Mouse (Mus musculus) limb, embryonic 15.5 days (tissue): ENCODE results near the gene Rnf213. TPM values are rescaled to one million over a fixed set of nuclear protein-coding genes. Genes with fewer than 3 reads are reported as not detected.
A peak's percentile ranks its signal among the peaks of the same experiment; 100 is the strongest.

ENCODE experiments used
- ATAC-seq: fragments of 200-750 bp; cut with Nextera tagmentation; 2 replicates; pipeline ENCODE4 v1.8.0; 2017; ENCODE audit warnings: low read depth, moderate TSS enrichment; ENCODE audit not compliant: insufficient number of reproducible peaks, low FRiP score, low TSS enrichment
- H3K27ac ChIP-seq: fragments of 300-500 bp; sonication (generic); 2 replicates; pipeline ENCODE4 v1.5.1; 2015; ENCODE audit warnings: moderate library complexity, mild to moderate bottlenecking, inconsistent platforms
- H3K27me3 ChIP-seq: fragments of 300-500 bp; sonication (generic); 2 replicates; pipeline ENCODE4 v1.6.1; 2015; ENCODE audit warnings: inconsistent platforms
- H3K36me3 ChIP-seq: fragments of 300-500 bp; sonication (generic); 2 replicates; pipeline ENCODE4 v1.6.1; 2015; ENCODE audit warnings: inconsistent platforms
- H3K4me1 ChIP-seq: fragments of 300-500 bp; sonication (generic); 2 replicates; pipeline ENCODE4 v1.6.1; 2015; ENCODE audit warnings: inconsistent platforms
- H3K4me2 ChIP-seq: fragments of 300-500 bp; sonication (generic); 2 replicates; pipeline ENCODE4 v1.6.1; 2015; ENCODE audit warnings: mild to moderate bottlenecking, inconsistent platforms
- H3K4me3 ChIP-seq: fragments of 300-500 bp; sonication (generic); 2 replicates; pipeline ENCODE4 v1.5.1; 2015; ENCODE audit warnings: mild to moderate bottlenecking, inconsistent platforms
- H3K9ac ChIP-seq: fragments of 300-500 bp; sonication (generic); 2 replicates; pipeline ENCODE4 v1.6.1; 2015; ENCODE audit warnings: inconsistent platforms
- H3K9me3 ChIP-seq: fragments of 300-500 bp; sonication (generic); 2 replicates; pipeline ENCODE4 v1.6.1; 2016; ENCODE audit warnings: inconsistent platforms
- WGBS: fragments of 180-500 bp; shearing (Covaris S2); methylation state at CpG from one replicate; pipeline ENCODE4 v1.1.7; 2015; 5-methylcytosine and 5-hydroxymethylcytosine counted together
- polyA plus RNA-seq: library from polyadenylated mRNA; unstranded; fragments of >200 nt; fragmentation: Nextera tagmentation; extraction: Ambion mirVana; gene quantifications from 2 replicates; pipeline ENCODE4 v1.2.1, GENCODE M21; 2015

Gene Rnf213
- polyA plus RNA-seq, 1 experiment from 2014 or later = 3.7 TPM

DNA sequence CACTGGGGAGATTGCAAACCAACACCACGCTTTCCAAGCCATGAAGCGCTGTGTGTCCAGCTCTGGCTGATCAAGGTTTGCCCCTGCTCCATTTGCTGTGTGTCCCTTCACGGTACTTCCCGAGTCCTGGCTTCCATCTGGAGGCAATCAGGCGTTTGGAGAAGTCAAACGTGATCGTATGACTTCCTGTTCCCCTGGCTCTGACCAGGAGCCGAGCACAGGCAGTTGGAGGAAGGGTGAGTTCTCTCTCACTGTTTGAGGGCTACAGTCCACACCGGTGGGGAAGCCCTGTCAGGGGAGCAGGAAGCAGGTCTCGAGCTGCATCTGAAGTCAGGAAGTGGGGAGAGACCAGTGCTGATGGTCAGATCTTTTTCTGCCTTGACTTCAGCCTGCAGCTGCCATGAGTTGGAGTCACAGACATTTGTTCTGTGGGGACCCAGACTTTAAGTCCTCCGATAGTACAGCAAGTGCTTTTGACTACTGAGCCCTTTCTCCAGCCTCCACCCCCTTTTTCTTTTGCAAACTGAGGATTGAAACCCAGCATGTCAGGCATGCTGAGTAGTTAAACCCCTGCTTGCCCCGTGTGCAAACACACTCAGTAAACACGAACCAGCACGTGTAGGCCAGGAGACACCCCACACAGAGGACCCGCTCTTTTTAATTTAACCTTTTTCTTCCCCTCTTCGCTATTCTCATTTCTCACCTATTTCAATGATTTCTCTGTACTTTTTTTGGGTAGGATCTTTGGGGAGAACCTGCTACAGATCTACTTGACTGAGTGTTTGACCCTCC is 26.6 kb downstream of the Rnf213 start:
- Histone ChIP-seq H3K4me3 (no peak overlapping the region; the same call in 1 of the 2 replicates), H3K4me1 (peaks cover 6% of the 10 kb centered on the region; the same call in 1 of the 2 replicates), H3K36me3 (peaks cover 28% of the 10 kb centered on the region; the same call in 1 of the 2 replicates), H3K4me2 (no peak overlapping the region), H3K9ac (no peak overlapping the region), H3K27me3 (no peaks in the 10 kb centered on the region), H3K9me3 (no peaks in the 10 kb centered on the region), H3K27ac (peak overlapping the region; percentile 38; the same call in 1 of the 2 replicates)
- WGBS = 33% methylated on average over 16 of the region's 16 CpGs
- no peak for ATAC-seq

DNA sequence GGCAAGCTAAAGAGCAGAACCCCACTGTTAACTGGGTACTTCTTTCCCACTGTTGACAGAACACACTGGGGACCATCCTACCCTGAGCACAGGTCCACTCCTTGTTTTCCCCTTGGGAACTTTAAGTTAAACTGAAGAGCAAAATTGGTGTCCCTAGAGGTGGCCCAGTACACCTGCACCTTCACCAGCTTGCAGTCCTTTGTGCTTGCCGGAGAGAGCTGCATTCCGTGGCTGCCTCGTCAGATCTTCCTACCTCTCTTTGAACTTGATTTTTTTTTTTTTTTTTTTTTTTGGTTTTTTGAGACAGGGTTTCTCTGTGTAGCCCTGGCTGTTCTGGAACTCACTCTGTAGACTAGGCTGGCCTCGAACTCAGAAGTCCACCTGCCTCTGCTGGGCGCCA is 27.5 kb downstream of the Rnf213 start:
- Histone ChIP-seq H3K9ac (no peak overlapping the region), H3K4me3 (no peak overlapping the region)
- no peak for ATAC-seq

DNA sequence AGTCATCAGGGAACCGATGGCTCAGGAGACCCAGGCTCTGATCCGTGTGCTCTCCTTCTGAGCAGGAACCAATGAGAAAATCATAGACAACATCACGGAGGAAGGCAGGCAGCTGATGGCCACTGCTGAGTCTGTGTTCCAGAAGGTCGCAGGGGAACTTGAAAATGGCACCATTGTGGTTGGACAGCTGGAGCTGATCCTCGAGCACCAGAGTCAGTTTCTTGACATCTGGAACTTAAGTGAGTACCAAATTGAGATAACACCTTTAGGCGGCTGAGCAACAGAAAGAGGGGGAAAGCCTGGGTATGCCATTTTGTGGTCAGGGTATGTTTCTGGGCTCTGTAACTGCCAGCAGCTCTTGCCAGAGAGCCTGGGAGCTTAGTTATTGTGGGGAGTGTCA is 34.5 kb downstream of the Rnf213 start:
- Histone ChIP-seq H3K9ac (no peak overlapping the region), H3K4me1 (peaks cover 10% of the 10 kb centered on the region), H3K27ac (no peak overlapping the region), H3K4me3 (no peak overlapping the region), H3K36me3 (peaks cover 12% of the 10 kb centered on the region; the same call in 1 of the 2 replicates), H3K27me3 (no peaks in the 10 kb centered on the region), H3K4me2 (no peak overlapping the region), H3K9me3 (no peaks in the 10 kb centered on the region)
- ATAC-seq = no peak
- WGBS = 75% methylated on average over 6 of the region's 6 CpGs

More for the DNA sequence above, 27.5 kb downstream of the Rnf213 start:
- no peaks in the 10 kb centered on the region for H3K9me3 ChIP-seq
- H3K27me3 ChIP-seq = no peaks in the 10 kb centered on the region
- H3K27ac ChIP-seq = no peak overlapping the region
- H3K4me1 ChIP-seq = peaks cover 6% of the 10 kb centered on the region; the same call in 1 of the 2 replicates
- WGBS = 75% methylated on average over 5 of the region's 5 CpGs
- no peak overlapping the region for H3K4me2 ChIP-seq
- H3K36me3 ChIP-seq = peaks cover 24% of the 10 kb centered on the region; the same call in 1 of the 2 replicates

DNA sequence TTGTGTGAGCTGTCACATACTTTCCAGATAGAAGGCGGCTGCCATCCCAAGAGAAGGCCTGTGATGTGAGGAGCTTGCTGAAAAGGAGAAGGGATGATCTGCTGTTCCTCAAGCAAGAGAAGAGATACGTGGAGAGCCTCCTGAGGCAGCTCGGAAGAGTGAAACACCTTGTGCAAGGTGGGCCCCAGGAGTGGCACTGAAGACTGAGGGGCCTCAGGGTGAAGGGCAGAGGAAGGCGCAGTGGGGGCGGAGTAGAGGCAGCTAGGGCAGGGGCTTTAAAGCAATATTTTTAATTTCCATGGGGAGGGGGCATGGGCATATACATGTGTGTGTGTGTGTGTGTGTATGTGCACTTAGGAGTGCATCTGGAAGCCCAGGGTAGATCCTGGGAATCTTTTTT is 35.1 kb downstream of the Rnf213 start:
- Histone ChIP-seq H3K9me3 (no peaks in the 10 kb centered on the region), H3K4me1 (peaks cover 10% of the 10 kb centered on the region), H3K27me3 (no peaks in the 10 kb centered on the region), H3K4me3 (no peak overlapping the region), H3K27ac (no peak overlapping the region), H3K9ac (no peak overlapping the region), H3K4me2 (peak overlapping the region; percentile 48), H3K36me3 (peaks cover 12% of the 10 kb centered on the region; the same call in 1 of the 2 replicates)
- WGBS = 80% methylated on average over 5 of the region's 5 CpGs
- ATAC-seq = no peak

DNA sequence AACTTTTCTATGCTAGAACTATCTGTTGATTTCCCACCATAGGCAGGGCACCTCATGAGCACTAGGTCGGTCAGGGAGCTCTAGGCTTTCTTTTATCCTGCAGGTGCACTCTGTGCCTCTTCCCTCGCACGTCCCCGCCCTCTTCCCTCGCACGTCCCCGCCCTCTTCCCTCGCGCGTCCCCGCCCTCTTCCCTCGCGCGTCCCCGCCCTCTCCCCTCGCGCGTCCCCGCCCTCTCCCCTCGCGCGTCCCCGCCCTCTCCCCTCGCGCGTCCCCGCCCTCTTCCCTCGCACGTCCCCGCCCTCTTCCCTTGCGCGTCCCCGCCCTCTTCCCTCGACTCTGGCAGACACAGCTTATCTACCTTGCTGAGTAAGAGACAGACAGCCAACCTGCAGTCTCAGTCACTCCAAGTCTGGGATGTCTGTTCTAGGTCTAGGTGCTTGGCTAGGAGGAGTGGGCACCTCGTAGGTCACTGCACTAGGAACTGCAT is 35.8 kb downstream of the Rnf213 start:
- WGBS = 2% methylated on average over 27 of the region's 35 CpGs
- Histone ChIP-seq H3K9me3 (no peaks in the 10 kb centered on the region), H3K4me2 (peak overlapping the region; percentile 48), H3K36me3 (peaks cover 16% of the 10 kb centered on the region), H3K27me3 (no peaks in the 10 kb centered on the region), H3K27ac (no peak overlapping the region), H3K4me1 (peaks cover 10% of the 10 kb centered on the region), H3K9ac (no peak overlapping the region), H3K4me3 (peak overlapping the region; percentile 24)
- 0 out of 2 replicates have a peak, but pooled peaks have one; percentile 22 for ATAC-seq

DNA sequence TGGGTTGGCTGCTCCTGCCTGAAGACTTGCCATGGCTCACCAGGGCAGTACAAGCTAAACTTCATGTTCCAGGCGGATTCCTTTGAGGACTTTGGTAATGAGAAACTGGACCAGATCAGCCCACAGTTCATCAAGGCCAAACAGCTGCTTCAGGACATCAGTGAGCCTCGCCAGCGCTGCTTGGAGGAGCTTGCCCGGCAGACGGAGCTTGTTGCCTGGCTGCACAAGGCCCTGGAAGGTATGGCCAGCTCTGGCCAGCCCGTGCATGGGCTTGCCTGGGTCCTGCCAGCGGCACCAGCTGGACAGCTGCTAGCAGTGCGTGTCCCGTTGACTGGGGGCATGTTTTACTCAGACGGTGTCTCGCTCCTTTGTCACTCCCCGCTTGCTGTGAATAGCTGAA is 38.6 kb downstream of the Rnf213 start:
- ATAC-seq = no peak
- no peaks in the 10 kb centered on the region for H3K9me3 ChIP-seq

DNA sequence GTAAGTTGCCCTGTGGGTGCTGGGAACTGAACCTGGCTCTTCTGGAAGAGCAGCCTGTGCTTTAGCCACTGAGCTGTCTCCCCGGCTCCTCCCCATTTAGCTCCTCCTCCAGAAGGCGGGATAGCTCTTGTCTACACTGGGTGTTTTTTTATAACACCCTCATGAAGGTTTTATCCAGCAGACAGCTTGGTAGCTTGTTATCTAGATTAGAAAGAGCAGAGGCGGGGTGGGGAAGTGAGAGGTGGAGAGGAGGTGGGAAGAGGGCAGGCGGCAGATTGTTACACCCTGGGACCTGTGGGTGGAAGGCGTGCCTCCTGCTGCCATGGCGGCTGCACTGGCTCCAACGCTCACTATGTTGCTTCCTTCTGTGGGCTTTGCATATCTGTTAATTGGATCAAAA is 39.8 kb downstream of the Rnf213 start:
- no peak overlapping the region for H3K27ac ChIP-seq
- no peak for ATAC-seq
- H3K4me3 ChIP-seq = no peak overlapping the region
- peaks cover 34% of the 10 kb centered on the region for H3K36me3 ChIP-seq
- H3K4me1 ChIP-seq = peaks cover 8% of the 10 kb centered on the region
- no peak overlapping the region for H3K9ac ChIP-seq
- no peaks in the 10 kb centered on the region for H3K27me3 ChIP-seq
- WGBS = 78% methylated on average over 7 of the region's 7 CpGs
- H3K9me3 ChIP-seq = no peaks in the 10 kb centered on the region
- H3K4me2 ChIP-seq = no peak overlapping the region

More for the DNA sequence above, 38.6 kb downstream of the Rnf213 start:
- no peak overlapping the region for H3K9ac ChIP-seq
- peaks cover 27% of the 10 kb centered on the region for H3K36me3 ChIP-seq
- no peaks in the 10 kb centered on the region for H3K27me3 ChIP-seq
- no peak overlapping the region for H3K27ac ChIP-seq
- no peak overlapping the region for H3K4me3 ChIP-seq
- 84% methylated on average over 12 of the region's 12 CpGs for WGBS
- H3K4me1 ChIP-seq = peaks cover 10% of the 10 kb centered on the region
- no peak overlapping the region for H3K4me2 ChIP-seq

DNA sequence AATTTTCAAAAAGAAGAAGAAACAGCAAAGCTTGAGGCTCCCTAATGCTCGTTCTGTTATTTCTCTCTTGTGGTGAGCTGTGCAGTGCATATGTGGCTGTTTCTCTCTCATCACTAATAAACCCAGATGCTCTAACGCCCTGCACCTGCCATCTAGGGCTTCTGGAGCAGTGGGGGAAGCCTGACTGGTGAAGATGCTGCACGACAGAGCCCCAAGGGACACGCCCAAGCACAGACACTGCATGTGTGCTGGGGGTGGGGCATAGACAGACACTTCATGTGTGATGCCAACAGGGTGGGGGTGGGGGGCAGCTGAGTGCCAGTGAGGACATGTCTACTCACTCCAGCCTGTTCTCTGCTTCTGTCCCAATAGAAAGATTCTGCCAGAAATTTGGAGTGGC is 41.4 kb downstream of the Rnf213 start:
- H3K36me3 ChIP-seq = peaks cover 34% of the 10 kb centered on the region
- no peaks in the 10 kb centered on the region for H3K4me1 ChIP-seq
- H3K27me3 ChIP-seq = no peaks in the 10 kb centered on the region
- H3K4me2 ChIP-seq = no peak overlapping the region
- H3K27ac ChIP-seq = no peak overlapping the region
- no peak overlapping the region for H3K9ac ChIP-seq
- 80% methylated on average over 4 of the region's 4 CpGs for WGBS
- H3K4me3 ChIP-seq = no peak overlapping the region
- no peak for ATAC-seq
- no peaks in the 10 kb centered on the region for H3K9me3 ChIP-seq

DNA sequence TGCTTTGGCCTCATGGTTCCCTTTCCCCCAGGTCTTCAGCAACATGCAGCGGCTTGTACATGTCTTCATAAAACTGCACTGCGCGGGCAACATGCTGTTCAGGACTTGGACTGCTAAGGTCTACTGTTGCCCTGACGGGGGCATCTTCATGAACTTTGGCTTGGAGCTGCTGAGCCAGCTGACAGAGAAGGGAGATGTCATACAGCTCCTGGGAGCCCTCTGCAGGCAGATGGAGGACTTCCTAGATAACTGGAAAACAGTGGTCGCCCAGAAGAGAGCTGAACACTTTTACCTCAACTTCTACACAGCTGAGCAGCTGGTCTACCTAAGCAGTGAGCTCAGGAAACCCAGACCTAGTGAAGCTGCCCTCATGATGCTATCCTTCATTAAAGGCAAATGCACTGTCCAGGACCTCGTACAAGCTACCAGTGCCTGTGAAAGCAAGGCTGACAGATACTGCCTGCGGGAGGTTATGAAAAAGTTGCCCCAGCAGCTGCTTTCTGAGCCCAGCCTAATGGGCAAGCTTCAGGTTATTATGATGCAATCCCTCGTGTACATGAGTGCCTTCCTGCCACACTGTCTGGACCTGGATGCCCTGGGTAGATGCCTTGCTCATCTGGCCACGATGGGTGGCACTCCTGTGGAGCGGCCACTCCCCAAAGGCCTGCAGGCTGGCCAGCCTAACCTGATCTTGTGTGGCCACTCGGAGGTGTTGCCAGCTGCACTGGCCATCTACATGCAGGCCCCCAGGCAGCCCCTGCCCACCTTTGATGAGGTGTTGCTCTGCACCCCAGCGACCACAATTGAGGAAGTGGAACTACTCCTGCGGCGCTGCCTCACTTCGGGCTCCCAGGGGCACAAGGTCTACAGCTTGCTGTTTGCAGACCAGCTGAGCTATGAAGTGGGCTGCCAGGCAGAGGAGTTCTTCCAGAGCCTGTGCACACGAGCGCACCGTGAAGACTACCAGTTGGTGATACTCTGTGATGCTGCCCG is 43.3 kb downstream of the Rnf213 start:
- Histone ChIP-seq H3K9me3 (no peaks in the 10 kb centered on the region), H3K36me3 (peaks cover 42% of the 10 kb centered on the region), H3K4me1 (no peaks in the 10 kb centered on the region), H3K4me3 (no peak overlapping the region), H3K27ac (no peak overlapping the region), H3K27me3 (no peaks in the 10 kb centered on the region), H3K9ac (no peak overlapping the region), H3K4me2 (no peak overlapping the region)
- no peak for ATAC-seq
- 77% methylated on average over 19 of the region's 19 CpGs for WGBS

DNA sequence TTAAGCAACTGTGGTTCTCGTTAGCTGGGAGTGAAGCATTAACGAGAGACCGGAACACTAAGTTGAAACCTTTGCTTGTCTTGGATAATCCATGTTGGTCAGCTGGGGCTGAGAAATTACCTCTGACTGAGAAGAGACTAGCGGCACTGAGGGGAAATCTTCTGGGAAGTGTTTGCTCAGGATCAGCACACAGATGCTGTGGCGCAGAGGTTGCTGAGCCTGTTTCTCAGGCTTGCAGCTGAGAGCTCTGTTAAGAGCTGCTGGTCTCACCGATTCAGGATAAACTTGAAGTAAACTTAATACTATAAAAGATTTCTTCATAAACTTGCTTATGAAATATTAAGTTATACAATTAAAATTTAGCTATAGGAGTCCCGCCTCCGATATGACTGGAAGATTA is 45.9 kb downstream of the Rnf213 start:
- peaks cover 51% of the 10 kb centered on the region for H3K36me3 ChIP-seq
- no peak overlapping the region for H3K4me2 ChIP-seq
- 48% methylated on average over 8 of the region's 8 CpGs for WGBS
- ATAC-seq = no peak
- H3K4me3 ChIP-seq = no peak overlapping the region
- H3K27me3 ChIP-seq = no peaks in the 10 kb centered on the region
- H3K9me3 ChIP-seq = no peaks in the 10 kb centered on the region
- H3K9ac ChIP-seq = no peak overlapping the region
- no peaks in the 10 kb centered on the region for H3K4me1 ChIP-seq
- no peak overlapping the region for H3K27ac ChIP-seq

DNA sequence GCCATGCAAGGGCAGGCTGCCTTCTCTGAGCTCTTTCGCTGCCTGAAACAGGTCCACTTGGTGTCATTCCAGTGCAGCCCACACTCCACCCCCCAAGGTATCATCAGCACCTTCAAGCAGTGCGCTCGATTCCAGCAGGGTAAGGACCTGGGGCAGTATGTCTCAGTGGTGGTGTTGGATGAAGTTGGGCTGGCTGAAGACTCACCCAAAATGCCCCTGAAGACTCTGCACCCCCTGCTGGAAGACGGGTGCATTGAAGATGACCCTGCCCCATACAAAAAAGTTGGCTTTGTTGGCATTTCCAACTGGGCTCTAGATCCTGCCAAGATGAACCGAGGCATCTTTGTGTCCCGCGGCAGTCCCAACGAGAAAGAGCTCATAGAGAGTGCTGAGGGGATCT is 49.3 kb downstream of the Rnf213 start:
- peaks cover 41% of the 10 kb centered on the region for H3K36me3 ChIP-seq
- H3K4me1 ChIP-seq = no peaks in the 10 kb centered on the region
- H3K9me3 ChIP-seq = no peaks in the 10 kb centered on the region
- no peak overlapping the region for H3K4me3 ChIP-seq
- no peak overlapping the region for H3K4me2 ChIP-seq
- H3K27ac ChIP-seq = no peak overlapping the region
- WGBS = 90% methylated on average over 8 of the region's 8 CpGs
- H3K9ac ChIP-seq = no peak overlapping the region
- ATAC-seq = no peak
- H3K27me3 ChIP-seq = no peaks in the 10 kb centered on the region
